ENCODE assay signal across 11 mouse cellular contexts in the genomic region with DNA sequence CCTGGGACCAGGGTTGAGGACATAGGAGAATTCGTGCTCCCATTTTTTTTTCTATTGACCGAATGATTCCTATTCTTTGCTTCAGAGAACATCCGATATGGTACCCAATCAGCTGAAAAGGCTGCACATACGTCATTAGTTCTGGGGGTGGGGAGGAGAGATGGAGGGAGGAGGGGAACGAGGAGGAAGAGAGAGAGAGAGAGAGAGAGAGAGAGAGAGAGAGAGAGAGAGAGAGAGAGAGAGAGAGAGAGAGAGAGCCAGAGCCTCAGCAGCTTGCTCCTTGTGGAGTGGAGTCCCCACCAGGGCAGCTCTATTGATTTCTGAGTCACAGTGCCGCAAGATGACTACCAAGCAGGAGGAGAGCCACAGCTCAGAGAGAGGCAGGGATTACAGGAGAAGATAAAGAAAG. TPM values are rescaled to one million over a fixed set of nuclear protein-coding genes. Genes with fewer than 3 reads are reported as not detected.
DNase-seq lines count a peak whose midpoint lies in the region; ATAC-seq and TF ChIP-seq lines count a peak whose summit lies in the region.
"Had no signal": no experiment of that assay in that cellular context is flagged by ENCODE, and none has a peak within 500 bp of the region (broad histone marks: within the 10 kb centered on the region; RNA-seq: fewer than 3 reads in every experiment).

No protein-coding gene starts in this region.

- H3K27ac ChIP-seq in cortical plate, adult 2 months (ENCODE audit: insufficient read depth, low read length): peak overlapping the region; percentile 75
- peak overlapping the region; percentile 95 for H3K27ac ChIP-seq in hindbrain, embryonic 11.5 days (ENCODE audit: low read depth, low read length)
- peak overlapping the region; percentile 97 for H3K27ac ChIP-seq in midbrain, embryonic 15.5 days

- 0 out of 2 replicates have a peak overlapping the region, but pooled peaks have one; percentile 19 for H3K9ac ChIP-seq in hindbrain, embryonic 11.5 days (ENCODE audit: low read depth, low read length)
- peak overlapping the region; percentile 45 for H3K9ac ChIP-seq in midbrain, embryonic 15.5 days

- H3K9me3 ChIP-seq in hindbrain, embryonic 11.5 days (ENCODE audit: control insufficient read depth, low read length): no peaks in the 10 kb centered on the region
- no peaks in the 10 kb centered on the region for H3K9me3 ChIP-seq in midbrain, embryonic 15.5 days

- no peaks in the 10 kb centered on the region for H3K27me3 ChIP-seq in hindbrain, embryonic 11.5 days (ENCODE audit: control insufficient read depth, insufficient read depth, low read length)
- H3K27me3 ChIP-seq in midbrain, embryonic 15.5 days (replicated peaks): no peaks in the 10 kb centered on the region

- H3K4me1 ChIP-seq in cortical plate, adult 2 months (ENCODE audit: control insufficient read depth, insufficient read depth, low read length): no peaks in the 10 kb centered on the region
- no peaks in the 10 kb centered on the region for H3K4me1 ChIP-seq in hindbrain, embryonic 11.5 days (replicated peaks; ENCODE audit: control insufficient read depth, insufficient read depth, low read length)
- H3K4me1 ChIP-seq in midbrain, embryonic 15.5 days: peaks cover 11% of the 10 kb centered on the region

- peak; percentile 61 for DNase-seq in hindbrain, embryonic 11.5 days (ENCODE audit: low spot score)
- DNase-seq in spleen, adult 18-20 months: no peak
- no peak for DNase-seq in adrenal gland, adult 2 months
- DNase-seq in ovary, postnatal 14 days (ENCODE audit: low spot score): no peak
- DNase-seq in gastrocnemius, postnatal 25 days: no peak
- DNase-seq: adrenal gland, postnatal 14 days had no signal

- ATAC-seq in cerebellum, adult (ENCODE audit: insufficient number of reproducible peaks, low FRiP score, low TSS enrichment): peak; percentile 60
- peak; percentile 58; the same call in 1 of the 2 replicates for ATAC-seq in hindbrain, embryonic 11.5 days (ENCODE audit: low FRiP score)
- ATAC-seq in midbrain, embryonic 15.5 days (replicated peaks): peak; percentile 79

- WGBS in hindbrain, embryonic 11.5 days: 3% methylated on average over 5 of the region's 6 CpGs
- WGBS in midbrain, embryonic 15.5 days: 0% methylated on average over 6 of the region's 6 CpGs

- no peak for TF ChIP-seq CTCF in cortical plate, adult 2 months (IDR thresholded peaks at IDR 0.05; ENCODE audit: extremely low read depth, insufficient read depth, low read length)

- H3K36me3 ChIP-seq in hindbrain, embryonic 11.5 days (ENCODE audit: control insufficient read depth, insufficient read depth, low read length): no peaks in the 10 kb centered on the region
- H3K36me3 ChIP-seq in midbrain, embryonic 15.5 days (replicated peaks): no peaks in the 10 kb centered on the region

- peak overlapping the region; percentile 32 for H3K4me2 ChIP-seq in hindbrain, embryonic 11.5 days (replicated peaks; ENCODE audit: low read depth, low read length)
- H3K4me2 ChIP-seq in midbrain, embryonic 15.5 days: peak overlapping the region; percentile 58

- H3K4me3 ChIP-seq in cortical plate, adult 2 months (ENCODE audit: insufficient read depth, low read length): peak overlapping the region; percentile 28
- no peak overlapping the region for H3K4me3 ChIP-seq in hindbrain, embryonic 11.5 days (ENCODE audit: low read depth, low read length)
- H3K4me3 ChIP-seq in midbrain, embryonic 15.5 days: peak overlapping the region; percentile 27
- H3K4me3 ChIP-seq: erythroblast, embryonic 14.5 days had no signal

- peak; percentile 51 for TF ChIP-seq POLR2A in cortical plate, adult 2 months (IDR thresholded peaks at IDR 0.05; ENCODE audit: extremely low read depth, insufficient read depth, low read length)

RNA-seq across cellular contexts. Expression of gene Myt1l, which starts 1.9 kb away (rescaled TPM):
- 71.5 and 74.1 TPM in 2 replicates for polyA plus RNA-seq in cortical plate, adult 2 months (2012; rRNA removed)
- polyA plus RNA-seq in hindbrain, embryonic 11.5 days (2014; fragmentation: Nextera tagmentation; extraction: Ambion mirVana): 26.7 and 30.9 TPM in 2 replicates
- 322 and 331 TPM in 2 replicates for polyA plus RNA-seq in midbrain, embryonic 15.5 days (2015; fragmentation: Nextera tagmentation; extraction: Ambion mirVana)
- total RNA-seq in adrenal gland, adult 2 months (2021): 1 to 10 TPM; 2.0 to 2.7 TPM
- 0.21 and 0.37 TPM in 2 replicates for polyA plus RNA-seq in adrenal gland, adult 2 months (2012; rRNA removed)
- total RNA-seq in gastrocnemius, postnatal 25 days (2021): under 1 TPM in 1 of 2 experiments, not detected in 1; 0.05 TPM
- total RNA-seq: hematopoietic stem cell, adult 5-6 weeks had no signal
- polyA plus RNA-seq: erythroblast, embryonic 14.5 days had no signal

Comparison
In these comparisons a context has a peak if more than half of its experiments do, and no peak if none do; other contexts are left out.
1. RNA of gene Myt1l, which starts 1.9 kb away (polyA plus RNA-seq): 322 to 331 TPM in midbrain, embryonic 15.5 days, 71.5 to 74.1 TPM in cortical plate, adult 2 months and 26.7 to 30.9 TPM in hindbrain, embryonic 11.5 days; 0.21 to 0.37 TPM in adrenal gland, adult 2 months; every median in the first group is over 10 times any median in the second.
2. Peak in every context shown above with its lines, with median percentiles within 50 percentile points of each other: ATAC-seq and H3K27ac ChIP-seq.